Mouse (Mus musculus): ENCODE measurements at regions not wholly inside any gene's neighbourhood (a gene's known extent, or its start where the extent isn't known, plus 50 kb on each side); places are given as distances from the start of the nearest gene placed in this dataset.

DNA sequence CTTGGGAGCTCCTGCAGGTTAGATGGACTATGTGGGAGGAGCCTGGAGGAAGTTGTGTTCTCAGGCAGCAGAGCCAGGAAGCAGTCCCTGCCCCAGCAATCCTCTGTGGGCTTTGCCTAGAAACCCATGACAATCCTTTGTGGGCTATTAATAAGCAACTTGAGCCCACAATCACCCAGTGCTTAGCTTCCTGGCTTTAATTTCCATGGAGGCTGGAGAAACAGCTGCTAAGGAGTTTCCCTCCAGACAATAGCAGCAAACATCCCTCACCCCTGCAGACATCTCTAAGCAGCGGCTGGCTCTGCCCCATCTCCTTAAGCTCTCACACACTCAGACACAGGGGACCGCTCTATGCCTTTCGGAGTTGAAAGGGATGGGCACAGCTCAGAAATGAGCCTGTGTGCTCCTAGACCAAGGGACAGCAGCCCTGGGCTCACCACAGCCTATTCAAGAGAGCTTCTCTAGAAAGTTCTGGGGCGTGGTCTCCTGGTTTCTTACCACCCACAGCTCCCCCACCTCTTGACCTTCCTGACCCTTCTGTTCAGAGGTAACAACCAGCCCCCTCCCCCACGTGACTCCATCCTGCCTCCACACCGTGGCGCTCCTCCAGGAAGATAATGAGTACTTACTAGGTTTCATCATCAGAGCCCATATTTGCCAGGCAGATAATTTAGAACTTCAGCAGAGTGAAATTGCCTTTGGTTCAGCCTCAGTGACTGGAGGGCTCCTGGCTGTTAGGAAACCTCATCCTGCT lies 112.6 kb upstream of the Tle3 start:
- DNase-seq (ENCODE audit: low spot score in 2 of 2) = no peak

DNA sequence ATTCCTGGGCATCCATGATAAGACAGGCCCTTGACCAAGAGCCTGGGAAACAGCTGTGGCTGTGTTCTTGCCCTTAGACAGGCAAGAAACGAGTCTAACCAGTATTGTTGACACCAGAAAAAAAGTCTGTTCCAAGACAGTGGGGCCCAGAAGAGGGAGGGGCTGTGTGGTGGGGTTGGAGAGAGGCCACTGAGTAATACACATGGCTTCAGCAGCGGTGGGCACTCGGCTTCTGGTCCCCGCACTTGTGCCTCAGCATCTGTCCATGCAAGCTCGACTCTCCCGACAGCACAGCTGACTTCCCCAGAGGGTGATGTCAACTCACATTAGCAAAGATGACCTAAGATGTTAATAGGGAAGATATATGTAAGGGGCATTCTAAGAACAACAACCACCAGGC lies 110.9 kb upstream of the Tle3 start:
- no peak for DNase-seq (ENCODE audit: low spot score in 2 of 2)

DNA sequence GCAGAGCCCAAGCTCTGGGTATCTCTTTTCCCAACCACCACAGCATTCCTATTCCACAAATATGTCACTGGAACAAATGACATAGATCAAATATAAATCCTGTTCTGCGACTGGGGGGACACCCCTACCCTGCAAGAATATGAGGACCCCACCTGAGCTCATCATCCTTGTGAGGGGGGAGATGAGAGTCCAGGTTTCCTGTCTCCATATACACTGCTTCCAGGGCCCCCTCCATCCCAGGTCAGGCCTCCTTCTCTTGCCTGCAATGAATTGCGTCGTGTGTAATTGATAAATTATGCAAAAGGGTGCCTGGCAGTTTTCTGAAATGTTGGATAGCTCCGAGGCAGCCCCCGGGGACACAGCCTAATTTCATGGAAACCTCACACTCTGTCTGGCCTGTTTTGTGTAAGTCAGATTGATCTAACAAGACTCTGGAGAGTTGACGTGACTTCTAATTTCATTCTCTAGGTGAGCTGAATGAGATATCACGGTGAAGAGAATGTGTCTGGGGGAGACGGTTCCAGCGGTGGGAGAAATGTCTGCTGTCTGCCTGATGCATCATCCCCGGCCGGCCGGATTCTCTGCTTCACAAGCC lies 110.3 kb upstream of the Tle3 start:
- DNase-seq (ENCODE audit: low spot score in 2 of 2) = no peak

DNA sequence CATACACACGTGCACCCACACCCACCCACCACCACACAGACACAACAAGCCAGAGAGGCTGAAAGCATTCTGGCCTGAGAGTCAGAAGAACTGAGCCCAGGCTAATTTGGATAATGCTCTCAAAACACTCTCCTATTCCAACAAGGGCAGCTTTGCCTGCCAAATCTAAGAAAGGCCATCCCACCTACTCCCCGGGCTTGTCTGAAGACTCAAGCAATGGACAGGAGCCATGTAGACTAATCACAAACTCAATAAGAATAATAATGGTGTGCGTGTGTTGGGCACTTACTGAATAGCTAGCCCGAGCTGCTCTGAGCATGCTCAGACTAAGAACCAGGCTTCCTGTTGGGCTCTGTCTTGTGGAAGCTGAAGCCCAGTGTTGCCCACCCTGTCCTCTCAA lies 108.8 kb upstream of the Tle3 start:
- DNase-seq (ENCODE audit: low spot score in 2 of 2) = no peak

DNA sequence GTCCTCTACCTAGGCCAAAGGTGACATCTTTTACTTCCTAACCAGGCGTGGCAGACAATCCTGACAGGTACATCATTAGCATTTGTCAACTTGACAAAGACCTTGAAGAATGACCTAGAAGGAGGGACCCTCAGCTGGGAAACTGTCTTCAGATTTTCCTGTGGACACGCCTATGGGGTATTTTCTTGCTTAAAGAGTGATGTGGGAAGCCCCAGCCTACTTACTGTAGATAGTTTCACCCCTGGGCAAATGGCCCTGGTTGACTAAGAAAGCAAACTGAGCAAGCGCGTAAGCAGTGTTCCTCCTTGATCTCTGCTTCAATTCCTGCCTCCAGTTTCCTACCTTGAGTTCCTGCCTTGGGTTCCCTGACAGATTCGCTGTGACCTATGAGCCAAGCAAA lies 106.7 kb upstream of the Tle3 start:
- DNase-seq (ENCODE audit: low spot score in 2 of 2) = no peak

DNA sequence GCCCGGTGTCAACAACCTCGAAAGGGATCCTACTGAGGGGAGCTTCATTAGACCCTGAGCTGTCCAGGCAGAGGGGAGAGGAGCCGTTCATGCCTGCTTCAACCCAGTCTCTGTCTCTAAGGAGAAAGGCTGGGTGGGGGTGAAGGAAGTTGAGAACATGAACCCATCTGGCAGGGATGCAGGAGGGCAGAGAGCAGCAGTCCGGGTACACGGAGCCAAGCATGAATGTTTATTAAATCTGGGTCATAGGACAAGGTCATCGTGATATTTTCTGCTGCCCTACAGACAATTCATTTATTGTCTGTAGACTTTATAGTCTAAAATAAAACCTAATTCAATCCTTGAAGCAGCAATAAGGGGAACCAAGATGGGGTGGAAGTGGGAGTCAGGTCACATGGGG lies 105.2 kb upstream of the Tle3 start:
- DNase-seq (ENCODE audit: low spot score in 2 of 2) = no peak

DNA sequence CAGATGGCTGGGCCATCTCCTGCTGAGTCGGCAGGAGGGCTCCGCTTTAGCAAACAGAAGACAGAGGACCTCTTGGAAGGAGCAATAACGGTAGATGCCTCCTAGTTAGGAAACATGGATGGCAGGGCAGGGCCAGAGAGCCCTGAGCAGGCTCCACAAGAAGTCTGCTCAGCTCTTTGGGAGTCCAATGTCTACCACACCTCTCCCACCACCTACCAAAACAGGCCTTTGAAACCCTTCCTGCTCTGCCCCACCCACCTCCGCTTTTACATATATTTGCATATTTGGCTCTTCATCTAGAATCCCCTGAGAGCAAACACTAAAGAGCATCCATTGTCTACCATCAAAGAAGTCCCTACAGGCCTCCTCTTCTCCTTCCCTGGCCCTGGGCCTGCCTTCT lies 104.6 kb upstream of the Tle3 start:
- DNase-seq (ENCODE audit: low spot score in 2 of 2) = no peak

DNA sequence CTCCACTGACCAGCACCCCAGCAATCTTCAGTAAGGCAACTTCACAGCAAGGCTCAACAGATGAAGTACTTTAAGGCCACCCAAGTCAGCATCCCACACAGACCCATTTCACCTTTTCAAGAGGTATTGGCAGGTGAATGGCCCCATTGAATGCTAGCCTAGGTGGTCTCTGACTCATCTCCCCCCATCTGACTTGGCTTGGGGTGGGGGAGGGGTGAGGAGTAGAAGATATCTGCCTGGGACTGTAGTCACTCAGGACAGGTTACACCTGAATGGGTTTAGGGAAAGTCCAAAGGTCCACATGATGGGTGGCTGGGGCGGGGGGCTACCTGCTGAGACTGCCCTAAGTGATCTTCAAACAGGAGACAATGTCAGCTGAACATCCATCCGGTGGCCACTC lies 104.0 kb upstream of the Tle3 start:
- no peak for DNase-seq (ENCODE audit: low spot score in 2 of 2)

DNA sequence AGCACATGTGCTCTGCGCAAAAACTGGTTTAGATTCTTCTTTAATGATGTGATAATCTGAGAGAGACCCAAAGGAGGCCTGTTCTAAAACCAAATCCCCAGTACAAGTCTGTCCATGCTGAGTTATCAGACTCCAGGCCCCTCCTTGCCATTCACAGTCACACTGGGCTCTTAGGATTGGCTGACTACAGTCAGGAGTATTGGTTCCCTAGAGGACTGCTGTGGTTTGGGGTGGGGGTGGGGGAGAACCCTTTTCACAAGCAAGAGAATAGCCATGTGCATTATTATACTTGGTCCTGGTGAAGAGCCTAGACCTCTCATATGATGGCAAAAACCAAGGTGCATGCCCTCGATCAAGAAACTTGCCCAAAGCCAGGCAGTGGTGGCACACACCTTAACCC lies 103.5 kb upstream of the Tle3 start:
- no peak for DNase-seq (ENCODE audit: low spot score in 2 of 2)

DNA sequence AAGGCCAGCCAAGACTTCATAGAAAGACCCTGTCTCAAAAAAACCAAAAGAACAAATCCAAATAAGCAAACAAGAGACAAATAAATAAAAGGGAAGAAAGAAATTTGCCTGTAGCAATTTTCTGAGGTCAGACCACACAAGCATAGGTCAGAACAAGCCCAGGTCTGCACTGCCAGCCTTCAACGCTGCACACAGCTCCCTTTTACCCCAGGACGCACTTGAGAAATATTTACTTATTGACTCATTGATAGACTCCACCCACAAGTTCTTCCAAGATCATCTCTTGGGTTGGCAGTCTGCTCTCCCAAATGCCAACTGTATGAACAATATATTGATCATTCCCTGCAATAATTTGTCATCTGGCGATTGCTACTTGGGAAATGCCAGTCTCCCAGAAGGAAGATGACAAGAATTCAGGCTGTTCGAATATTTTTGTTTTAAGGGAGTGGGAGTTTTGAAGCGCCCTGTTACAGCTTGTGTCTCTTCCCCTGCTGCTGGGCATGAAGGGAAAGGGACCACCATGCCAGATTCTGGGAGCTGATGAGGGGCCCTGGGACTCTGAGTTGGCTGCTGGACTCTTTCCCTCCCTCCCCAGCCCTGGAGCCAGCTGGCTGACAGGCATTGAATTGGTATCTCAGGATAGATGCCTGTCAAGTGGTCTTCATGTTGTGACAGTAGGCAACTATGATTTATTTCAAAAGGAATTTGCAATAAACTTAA lies 102.9 kb upstream of the Tle3 start:
- peak; percentile 21 for DNase-seq (ENCODE audit: low spot score in 2 of 2)

DNA sequence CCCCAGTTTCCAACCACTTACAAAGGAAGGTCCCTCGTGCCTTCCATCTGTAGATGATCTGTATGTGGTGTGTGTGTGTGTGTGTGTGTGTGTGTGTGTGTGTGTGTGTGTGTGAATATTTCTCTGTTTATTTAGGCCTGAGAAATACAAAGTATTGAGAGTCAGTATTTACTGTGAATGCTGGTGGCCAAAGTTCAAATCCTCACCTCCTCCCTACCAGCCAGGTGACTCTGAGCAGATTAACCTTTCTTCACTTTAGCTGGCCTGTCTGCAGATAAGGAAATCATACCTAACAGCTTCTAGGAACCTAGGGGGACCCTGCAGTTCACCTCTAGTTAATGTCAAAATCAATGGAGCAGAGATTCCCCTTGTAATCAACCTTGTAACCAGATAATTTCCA lies 100.9 kb upstream of the Tle3 start:
- DNase-seq (ENCODE audit: low spot score in 2 of 2) = no peak

DNA sequence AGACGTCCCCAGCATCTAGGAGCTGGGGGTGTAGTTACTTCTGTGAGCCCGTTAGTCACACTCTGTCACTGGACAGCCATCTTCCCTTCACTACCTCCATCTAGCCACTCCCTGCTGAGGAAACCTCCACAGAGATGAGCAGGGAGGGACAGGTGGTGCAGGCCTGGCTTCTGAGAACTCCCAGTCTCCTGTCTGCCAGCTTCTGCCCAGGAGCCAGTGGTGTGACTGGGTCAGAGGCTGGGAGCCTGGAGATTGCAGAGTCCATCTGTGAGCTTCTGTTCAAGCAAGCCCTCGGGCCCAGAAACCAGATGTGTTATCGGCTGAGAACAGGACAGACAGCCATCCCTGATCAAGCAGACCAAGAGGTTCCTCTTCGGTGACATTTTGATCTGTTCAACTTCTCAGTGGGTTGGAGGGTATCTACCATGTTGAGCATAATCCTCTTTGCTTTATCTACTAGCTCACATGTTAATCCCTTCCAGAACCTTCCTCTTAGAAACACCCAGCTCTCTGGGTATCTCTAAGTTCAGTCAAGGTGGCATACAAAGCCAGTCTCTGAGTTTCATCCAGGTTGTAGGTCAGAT lies 100.3 kb upstream of the Tle3 start:
- no peak for DNase-seq (ENCODE audit: low spot score in 2 of 2)

DNA sequence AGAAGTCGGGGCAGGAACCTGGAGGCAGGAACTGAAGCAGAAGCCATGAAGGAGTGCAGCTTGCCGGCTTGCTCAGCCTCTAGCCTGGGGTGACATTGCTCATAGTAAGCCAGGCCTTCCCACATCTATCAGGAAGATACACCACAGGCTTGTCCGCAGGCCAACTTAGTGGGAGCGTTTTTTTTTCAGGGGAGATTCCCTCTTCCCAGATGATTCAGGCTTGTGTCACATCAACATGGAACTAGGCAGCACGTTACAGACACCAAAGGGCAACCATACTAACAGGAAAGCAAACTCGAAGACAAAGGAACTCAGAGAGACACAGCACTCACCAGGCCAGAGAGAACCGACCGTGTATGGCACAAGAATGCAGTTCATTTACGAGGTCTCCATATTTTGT lies 98.1 kb upstream of the Tle3 start:
- no peak for DNase-seq (ENCODE audit: low spot score in 2 of 2)

DNA sequence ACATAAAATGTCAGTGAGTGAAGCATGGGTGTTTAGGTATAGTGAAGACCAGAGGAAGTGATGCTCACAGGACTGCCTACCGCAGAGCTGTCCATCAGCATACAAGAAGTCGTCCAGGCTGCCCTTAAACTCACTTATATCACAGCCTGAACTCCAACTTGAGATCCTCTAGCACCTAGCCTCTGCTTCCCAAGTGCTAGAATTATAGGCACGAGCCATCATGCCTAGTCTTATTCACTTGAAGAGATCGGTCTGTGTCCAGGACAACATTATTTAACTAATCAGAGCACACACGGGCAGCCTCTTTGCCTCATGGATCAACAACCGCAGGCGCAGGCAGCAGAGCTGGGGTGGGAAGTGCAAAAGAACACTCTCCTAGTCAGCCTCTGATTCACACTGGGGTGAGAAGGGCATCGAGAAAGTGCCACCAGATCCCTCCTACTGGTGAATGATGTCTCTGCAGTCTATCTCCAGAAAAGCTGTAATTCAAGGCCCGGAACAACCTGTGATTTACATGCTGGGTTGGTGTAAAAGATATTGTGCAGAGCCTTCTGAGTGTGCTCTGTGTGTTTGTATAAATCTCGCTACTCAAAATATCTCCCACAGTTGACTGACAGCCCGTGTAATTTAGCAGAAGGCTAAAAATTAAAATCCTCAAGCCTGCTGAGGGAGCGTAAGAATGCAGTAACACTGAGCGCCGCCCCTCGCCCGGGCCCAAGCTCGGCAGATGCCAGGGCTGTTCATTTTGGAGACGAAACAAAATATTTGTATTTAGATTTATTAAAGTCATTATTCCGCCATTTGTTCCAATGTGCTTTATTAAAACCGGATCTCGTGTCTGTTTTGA lies 94.6 kb upstream of the Tle3 start:
- DNase-seq (ENCODE audit: low spot score in 2 of 2) = peak; percentile 28 to 42

DNA sequence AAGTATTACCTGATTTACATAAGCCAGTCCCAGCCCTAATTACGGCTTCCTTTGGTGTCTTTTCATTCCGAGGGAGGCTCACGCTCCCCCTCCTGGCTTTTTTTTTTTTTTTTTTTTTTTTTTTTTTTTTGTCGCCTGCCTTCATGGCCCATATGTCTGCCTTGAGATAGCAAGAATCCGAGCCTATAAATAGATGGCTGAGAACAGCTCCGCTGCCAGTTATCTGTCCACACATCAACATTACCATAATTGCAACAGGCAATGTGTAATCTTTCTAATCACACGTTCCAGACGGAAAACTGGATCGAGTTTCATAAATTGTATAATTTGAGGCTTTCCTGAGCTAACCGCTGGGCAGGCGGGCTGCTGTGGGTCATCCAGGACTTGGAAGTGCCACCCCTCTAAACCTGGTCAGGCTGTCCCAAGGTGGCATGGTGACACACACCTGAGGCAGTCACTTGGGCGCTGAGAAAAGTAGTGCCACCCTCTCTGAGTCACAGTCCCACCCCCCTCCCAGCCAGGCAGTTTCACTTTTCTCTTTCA lies 93.9 kb upstream of the Tle3 start:
- DNase-seq (ENCODE audit: low spot score in 2 of 2) = peak; percentile 46 to 56

DNA sequence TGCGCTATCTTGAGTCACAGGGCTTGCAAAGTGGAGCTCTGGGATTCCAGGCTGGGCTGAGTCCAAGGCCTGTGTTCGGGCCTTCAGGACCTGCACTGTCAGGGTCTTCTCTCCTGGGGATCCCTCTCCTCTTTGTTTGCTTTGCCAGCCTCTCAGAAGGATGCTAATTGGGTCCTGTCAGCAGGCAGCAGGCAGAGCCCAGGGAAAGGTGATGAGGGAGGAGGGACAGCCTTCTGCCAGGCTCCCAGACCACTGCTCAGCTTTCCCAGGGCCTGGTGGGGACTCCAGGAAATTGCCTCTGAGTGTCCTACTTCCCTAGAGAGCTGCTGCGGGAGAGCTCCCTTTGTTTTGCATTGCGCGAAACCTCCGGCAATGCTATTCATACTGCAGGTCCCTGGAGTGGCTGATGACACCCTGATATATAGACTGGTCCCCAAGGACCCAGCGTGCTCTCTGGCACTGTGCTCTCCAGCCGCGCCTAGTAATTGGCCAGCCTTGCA lies 93.1 kb upstream of the Tle3 start:
- DNase-seq (ENCODE audit: low spot score in 2 of 2) = no peak

DNA sequence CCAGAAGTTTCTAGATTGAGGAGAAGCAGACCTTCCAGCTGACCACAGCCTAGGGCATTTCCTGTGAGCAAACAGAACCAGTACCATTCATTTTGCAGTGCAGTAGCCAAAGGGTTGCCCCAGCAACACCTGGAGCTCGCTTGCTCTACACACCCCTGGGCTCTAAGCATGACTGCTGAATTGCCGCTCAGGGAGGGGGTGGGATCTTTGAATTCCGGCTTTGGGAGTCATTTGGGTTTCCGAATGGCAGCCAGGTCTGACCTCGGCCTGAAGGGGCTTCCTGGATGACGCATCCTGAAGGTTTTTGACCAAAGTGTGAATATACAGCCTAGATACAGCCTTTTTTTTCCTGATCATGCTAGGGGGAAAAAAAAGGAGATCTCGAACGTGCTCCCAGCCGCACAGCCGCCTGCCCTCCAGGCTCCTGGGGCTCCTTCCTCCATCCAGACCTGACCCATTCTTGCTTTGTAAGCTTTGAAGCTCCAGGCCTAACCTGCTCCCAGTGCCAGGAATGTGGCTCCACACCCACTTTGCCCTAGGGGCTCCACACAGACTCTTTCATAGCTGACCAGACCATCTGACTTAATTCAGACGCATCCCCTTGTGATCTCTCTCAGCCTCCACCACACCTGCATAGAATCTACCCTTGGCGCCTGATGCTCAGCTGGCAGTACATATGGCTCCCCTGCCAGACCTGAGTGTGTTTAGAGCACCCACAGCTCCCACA lies 91.1 kb upstream of the Tle3 start:
- DNase-seq (ENCODE audit: low spot score in 2 of 2) = no peak

DNA sequence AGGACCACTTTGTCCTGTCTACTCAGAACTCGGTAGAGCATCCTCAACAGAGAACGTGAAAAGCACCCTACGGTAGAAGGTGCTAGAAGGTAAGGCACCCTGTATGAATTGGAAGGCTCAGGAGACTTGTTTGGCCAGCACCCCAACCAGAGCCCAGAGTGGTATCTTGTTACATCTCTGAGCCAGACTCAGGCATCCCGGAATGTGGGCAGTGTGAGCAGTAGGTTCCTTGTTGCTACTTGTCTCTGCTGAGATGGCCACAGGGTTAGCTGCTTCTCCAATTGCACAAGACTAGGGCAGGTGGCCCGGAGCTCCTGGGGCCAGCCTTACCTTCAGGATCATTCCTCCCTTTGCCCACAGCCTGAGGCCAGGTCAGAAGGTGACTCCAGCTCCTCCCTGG lies 88.9 kb upstream of the Tle3 start:
- no peak for DNase-seq (ENCODE audit: low spot score in 2 of 2)

DNA sequence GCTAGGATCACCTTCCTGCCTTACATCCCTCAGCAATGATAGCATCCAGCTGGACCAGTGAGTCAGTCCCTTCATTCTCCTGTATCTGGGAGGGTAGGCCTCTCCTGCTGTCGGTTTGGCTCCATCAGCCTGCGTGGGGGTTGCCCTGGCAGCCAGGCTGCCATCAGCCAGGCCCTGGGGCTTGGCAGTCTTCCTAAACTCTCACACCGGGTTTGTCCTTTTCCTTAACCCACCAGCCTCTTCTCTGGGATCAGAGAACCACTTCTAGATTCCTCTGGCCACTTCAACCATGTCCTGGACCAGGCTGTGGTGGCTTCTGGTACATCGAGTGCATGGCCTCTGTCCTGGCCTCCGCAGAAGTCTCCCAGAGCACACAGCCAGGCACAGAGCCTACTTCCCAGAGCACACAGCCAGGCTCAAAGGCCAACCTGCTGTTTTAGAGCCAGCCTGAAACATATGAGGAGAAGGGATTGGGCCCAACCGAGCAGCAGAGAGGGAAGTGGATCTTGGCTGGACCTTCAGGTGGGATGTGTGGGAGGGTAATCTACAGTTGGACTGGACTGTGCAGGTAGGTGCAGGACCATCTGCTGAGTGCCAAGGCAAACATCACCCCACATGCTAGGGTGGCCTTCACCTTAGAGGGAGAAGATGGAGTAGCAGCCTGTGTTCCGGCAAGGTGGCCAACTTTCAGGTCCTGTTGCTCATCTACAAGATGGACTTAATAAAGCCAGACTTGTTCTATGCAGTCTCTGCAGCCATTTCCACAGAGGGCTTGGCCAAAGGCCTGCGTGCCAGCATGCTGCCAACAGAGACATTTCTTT lies 87.8 kb upstream of the Tle3 start:
- DNase-seq (ENCODE audit: low spot score in 2 of 2) = peak in 1 of 2 experiments; percentile 19

DNA sequence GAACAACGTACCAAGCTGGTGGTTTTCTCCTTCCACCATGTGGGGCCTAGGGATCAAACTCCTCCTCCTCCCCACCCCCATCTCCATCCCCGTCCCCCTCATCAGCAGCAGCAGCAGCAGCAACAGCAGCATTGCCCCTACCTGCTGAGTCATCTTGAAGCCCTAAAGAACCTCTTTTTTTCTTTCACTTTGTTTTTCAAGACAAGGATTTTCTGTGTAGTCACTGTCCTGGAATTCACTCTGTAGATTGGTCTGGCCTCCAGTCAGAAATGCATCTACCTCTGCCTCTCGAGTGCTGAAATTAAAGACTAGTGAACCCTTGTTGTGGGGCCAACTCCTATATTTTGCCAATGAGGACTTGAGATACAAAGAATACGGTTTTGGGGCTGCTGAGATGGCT lies 85.6 kb upstream of the Tle3 start:
- DNase-seq (ENCODE audit: low spot score in 2 of 2) = no peak

Data from layer of hippocampus, adult 8-10 months (tissue).